Mouse (Mus musculus) kidney, embryonic 16.5 days (tissue): ENCODE measurements around the gene Higd1c. TPM values are rescaled to one million over a fixed set of nuclear protein-coding genes. Genes with fewer than 3 reads are reported as not detected.

Experiments
- ATAC-seq: fragments of 200-750 bp; cut with Nextera tagmentation; 2 replicates; pipeline ENCODE4 v1.8.0; 2017; ENCODE audit warnings: moderate TSS enrichment; ENCODE audit not compliant: low FRiP score, low TSS enrichment
- H3K27ac ChIP-seq: fragments of 300-500 bp; sonication (generic); 2 replicates; pipeline ENCODE4 v1.5.1; 2014; ENCODE audit warnings: low read length
- H3K27me3 ChIP-seq: fragments of 300-500 bp; sonication (generic); 2 replicates; pipeline ENCODE4 v1.6.1; 2014; ENCODE audit warnings: low read length, control low read depth, mixed read lengths; ENCODE audit not compliant: insufficient read depth
- H3K36me3 ChIP-seq: fragments of 300-500 bp; sonication (generic); 2 replicates; pipeline ENCODE4 v1.6.1; 2014; ENCODE audit warnings: low read length, control low read depth, mixed read lengths; ENCODE audit not compliant: insufficient read depth
- H3K4me1 ChIP-seq: fragments of 300-500 bp; sonication (generic); 2 replicates; pipeline ENCODE4 v1.6.1; 2014; ENCODE audit warnings: low read length, control low read depth, mixed read lengths; ENCODE audit not compliant: insufficient read depth
- H3K4me2 ChIP-seq: fragments of 300-500 bp; sonication (generic); replicated peaks from 2 replicates; pipeline ENCODE4 v1.6.1; 2014; ENCODE audit warnings: low read depth, low read length
- H3K4me3 ChIP-seq: fragments of 300-500 bp; sonication (generic); 2 replicates; pipeline ENCODE4 v1.5.1; 2014; ENCODE audit warnings: mild to moderate bottlenecking, low read length
- H3K9ac ChIP-seq: fragments of 300-500 bp; sonication (generic); replicated peaks from 2 replicates; pipeline ENCODE4 v1.6.1; 2014; ENCODE audit warnings: low read length
- H3K9me3 ChIP-seq: fragments of 300-500 bp; sonication (generic); 2 replicates; pipeline ENCODE4 v1.6.1; 2016; ENCODE audit warnings: low read length, control low read depth
- WGBS: fragments of 180-500 bp; shearing (Covaris S2); extraction: QIAGEN DNeasy Blood & Tissue Kit; methylation state at CpG from one replicate; pipeline ENCODE4 v1.1.7; 2014; 5-methylcytosine and 5-hydroxymethylcytosine counted together
- polyA plus RNA-seq: library from polyadenylated mRNA; unstranded; fragments of >200 nt; fragmentation: Nextera tagmentation; extraction: Ambion mirVana; gene quantifications from 2 replicates; pipeline ENCODE4 v1.2.1, GENCODE M21; 2015

The Higd1c gene
- polyA plus RNA-seq, 1 experiment from 2014 or later, result 0.35 TPM

- Histone ChIP-seq H3K36me3 (no peaks in the 10 kb centered on the region), H3K9me3 (no peaks in the 10 kb centered on the region), H3K27me3 (peaks cover 5% of the 10 kb centered on the region; the same call in 1 of the 2 replicates), H3K4me3 (peak within 1 kb of the TSS; percentile 81), H3K9ac (peak within 1 kb of the TSS; percentile 53), H3K27ac (peak within 1 kb of the TSS; percentile 48), H3K4me2 (peak within 1 kb of the TSS; percentile 96), H3K4me1 (peaks cover 23% of the 10 kb centered on the region)
- WGBS, result 16% methylated on average over 17 of the region's 17 CpGs
- peak; percentile 18; the same call in 1 of the 2 replicates for ATAC-seq
Observed at GRCm38 (mm10) chr15:100424396-100425122, 60.2 kb downstream of the Higd1c start, which contains the start of gene Slc11a2. Gene Slc11a2 (minus strand): TSS chr15:100425072.

- no peaks in the 10 kb centered on the region for H3K36me3 ChIP-seq
- no peak overlapping the region for H3K4me3 ChIP-seq
- H3K27ac ChIP-seq, result no peak overlapping the region
- H3K9ac ChIP-seq, result no peak overlapping the region
- peaks cover 5% of the 10 kb centered on the region; the same call in 1 of the 2 replicates for H3K27me3 ChIP-seq
- ATAC-seq, result peak; percentile 66; the same call in 1 of the 2 replicates
- H3K4me1 ChIP-seq, result no peaks in the 10 kb centered on the region; the same call in none of the 2 replicates
- H3K9me3 ChIP-seq, result no peaks in the 10 kb centered on the region
- WGBS, result 72% methylated on average over 13 of the region's 13 CpGs
- no peak overlapping the region for H3K4me2 ChIP-seq
Observed at GRCm38 (mm10) chr15:100428296-100428905, 64.1 kb downstream of the Higd1c start.

DNA sequence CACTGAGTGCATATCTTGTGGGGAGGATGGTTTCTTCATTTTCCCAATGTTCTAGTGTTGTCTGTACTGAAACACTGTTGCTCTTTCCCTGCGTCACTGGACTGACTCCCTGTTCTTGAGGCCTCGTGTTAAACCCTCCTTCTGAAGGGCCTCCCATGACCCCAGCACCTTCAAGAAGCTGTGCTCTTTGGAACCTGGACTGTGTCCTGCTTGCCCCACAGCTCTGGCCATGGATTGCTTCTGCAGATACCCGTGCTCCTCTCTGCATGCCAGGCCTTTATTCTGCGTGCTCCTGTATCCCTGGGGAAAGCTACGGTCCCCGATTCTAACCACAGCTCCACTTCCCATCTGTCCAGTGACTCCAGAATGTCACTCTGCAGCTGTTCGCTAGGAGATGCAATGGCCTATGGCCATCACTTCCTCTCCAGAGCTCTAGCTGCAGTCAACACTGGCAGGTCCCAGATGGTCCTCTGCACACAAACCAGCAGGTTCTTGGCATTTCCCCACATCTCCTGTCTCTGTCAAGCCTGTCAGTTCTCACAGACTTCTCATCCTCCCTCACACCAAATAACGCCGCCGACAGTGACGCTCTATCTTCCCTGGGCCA lies 65.7 kb downstream of the Higd1c start:
- Histone ChIP-seq H3K27me3 (peaks cover 4% of the 10 kb centered on the region; the same call in 1 of the 2 replicates), H3K4me1 (no peaks in the 10 kb centered on the region), H3K9me3 (no peaks in the 10 kb centered on the region), H3K4me3 (no peak overlapping the region), H3K27ac (no peak overlapping the region), H3K36me3 (no peaks in the 10 kb centered on the region), H3K4me2 (no peak overlapping the region), H3K9ac (peak overlapping the region; percentile 26; the same call in 1 of the 2 replicates)
- 55% methylated on average over 11 of the region's 11 CpGs for WGBS
- peak; percentile 54; the same call in 1 of the 2 replicates for ATAC-seq

DNA sequence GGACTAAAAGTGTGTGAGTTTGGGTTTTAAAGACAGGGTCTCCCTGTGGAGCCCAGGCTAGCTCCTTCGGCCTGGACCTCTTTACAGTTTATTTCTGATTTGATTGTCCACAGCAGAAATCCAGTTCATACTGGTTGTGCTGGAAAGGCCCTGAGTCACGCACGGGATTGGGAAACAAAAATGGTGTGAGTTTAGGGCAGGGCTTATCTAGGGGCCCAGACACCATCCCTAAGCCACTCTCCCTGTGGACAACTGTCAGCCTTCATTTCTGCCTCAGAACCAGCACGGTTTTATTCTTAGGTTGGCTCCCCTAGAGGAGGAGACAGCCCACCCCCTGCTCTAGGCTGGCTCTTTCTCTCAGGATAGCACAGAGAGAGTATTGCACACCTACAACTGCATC lies 68.9 kb downstream of the Higd1c start:
- no peak overlapping the region for H3K4me2 ChIP-seq
- H3K4me1 ChIP-seq, result no peaks in the 10 kb centered on the region
- H3K27ac ChIP-seq, result no peak overlapping the region
- ATAC-seq, result no peak
- H3K27me3 ChIP-seq, result no peaks in the 10 kb centered on the region
- no peaks in the 10 kb centered on the region for H3K36me3 ChIP-seq
- WGBS, result 65% methylated on average over 4 of the region's 4 CpGs
- no peak overlapping the region for H3K9ac ChIP-seq
- no peak overlapping the region for H3K4me3 ChIP-seq
- H3K9me3 ChIP-seq, result no peaks in the 10 kb centered on the region

Other genes with a start within 250 kb of the Higd1c start
- 44.2 and 46.6 TPM in 2 replicates for gene Atf1, start 136.7 kb upstream of the Higd1c start, polyA plus RNA-seq
- not detected in 2 replicates for gene Tmprss12, start 83.7 kb upstream of the Higd1c start, polyA plus RNA-seq
- gene Mettl7a1, start 60.4 kb upstream of the Higd1c start, polyA plus RNA-seq, result 15.5 and 19.0 TPM in 2 replicates
- gene Mettl7a3, start 29.6 kb upstream of the Higd1c start, polyA plus RNA-seq, result 0.19 TPM in 1 of 2 replicates, not detected in the other
- 0.60 and 0.94 TPM in 2 replicates for gene Methig1, start 11.4 kb upstream of the Higd1c start, polyA plus RNA-seq
- 0.41 and 0.60 TPM in 2 replicates for gene Mettl7a2, start 11.3 kb upstream of the Higd1c start, polyA plus RNA-seq
- 0.19 and 0.22 TPM in 2 replicates for gene Gm5475, start 57.6 kb downstream of the Higd1c start, polyA plus RNA-seq
- 36.8 and 37.4 TPM in 2 replicates for gene Slc11a2, start 60.5 kb downstream of the Higd1c start, polyA plus RNA-seq
- gene Letmd1, start 104.5 kb downstream of the Higd1c start, polyA plus RNA-seq, result 31.8 and 33.1 TPM in 2 replicates
- gene Csrnp2, start 130.9 kb downstream of the Higd1c start, polyA plus RNA-seq, result 15.3 and 16.4 TPM in 2 replicates
- gene Tfcp2, start 187.5 kb downstream of the Higd1c start, polyA plus RNA-seq, result 37.5 and 37.8 TPM in 2 replicates
- 10.1 and 10.2 TPM in 2 replicates for gene Pou6f1, start 235.4 kb downstream of the Higd1c start, polyA plus RNA-seq